Mouse (Mus musculus): ENCODE results near the gene 9330182L06Rik.
A peak's percentile ranks its signal among the peaks of the same experiment; 100 is the strongest.

Gene 9330182L06Rik

GRCm38 (mm10) chr5:9361982-9362661 lies 96.2 kb downstream of the 9330182L06Rik start:
- no peak for DNase-seq (ENCODE audit: low read depth, low spot score)

- no peak for DNase-seq (ENCODE audit: low read depth, low spot score)
These were observed 99.0 kb downstream of the 9330182L06Rik start for GRCm38 (mm10) chr5:9364937-9365336.

GRCm38 (mm10) chr5:9367920-9368692 lies 102.2 kb downstream of the 9330182L06Rik start:
- no peak for DNase-seq (ENCODE audit: low read depth, low spot score)

DNA sequence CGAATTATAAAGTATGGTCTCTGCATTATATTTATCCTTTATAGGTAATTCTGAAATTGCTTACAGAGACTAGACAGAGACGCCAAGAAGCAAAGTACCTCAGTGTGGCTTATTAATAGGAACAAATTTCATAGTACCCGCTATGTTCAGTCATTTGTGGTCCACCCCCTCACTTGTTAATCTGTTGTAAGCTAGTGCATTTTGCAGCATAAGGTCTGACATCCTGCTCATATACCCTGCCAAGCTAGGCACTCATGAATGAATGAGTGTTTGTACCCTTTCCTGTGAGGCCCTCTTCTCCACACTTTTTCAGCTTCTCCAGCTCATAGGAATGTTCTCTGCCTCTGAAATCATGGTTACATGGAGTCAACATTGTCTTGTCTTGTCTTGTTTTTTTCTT lies 105.2 kb downstream of the 9330182L06Rik start:
- DNase-seq (ENCODE audit: low read depth, low spot score): no peak

- DNase-seq (ENCODE audit: low read depth, low spot score): no peak
These were observed 107.4 kb downstream of the 9330182L06Rik start for GRCm38 (mm10) chr5:9373341-9373740.

GRCm38 (mm10) chr5:9389968-9390367 lies 124.0 kb downstream of the 9330182L06Rik start:
- no peak for DNase-seq (ENCODE audit: low read depth, low spot score)

DNA sequence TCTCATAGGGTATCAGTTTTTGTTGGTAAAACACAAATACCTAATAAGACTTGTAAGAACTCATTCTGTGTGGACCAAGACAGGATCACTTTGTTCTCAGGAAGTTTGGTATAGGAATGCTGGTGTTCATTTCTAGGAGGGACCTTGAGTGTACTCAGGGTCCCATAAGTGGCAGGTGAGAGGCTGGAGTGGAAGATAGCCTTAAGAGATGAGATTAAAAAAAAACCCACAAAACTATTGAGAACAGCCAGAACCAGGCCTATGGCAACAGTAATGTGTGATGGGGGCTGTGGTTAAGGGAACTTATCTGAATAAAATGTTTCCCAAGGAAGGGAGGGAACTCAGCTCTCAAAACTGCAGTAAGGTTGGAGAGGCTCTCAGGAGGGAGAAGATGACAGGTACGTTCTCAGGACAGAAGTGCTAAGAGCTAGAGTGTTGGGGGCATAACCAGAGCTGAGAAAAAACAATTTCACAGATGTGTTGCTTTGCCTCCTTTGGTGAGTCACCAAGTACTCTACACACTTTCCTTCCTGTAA lies 126.0 kb downstream of the 9330182L06Rik start:
- DNase-seq (ENCODE audit: low read depth, low spot score): no peak

DNA sequence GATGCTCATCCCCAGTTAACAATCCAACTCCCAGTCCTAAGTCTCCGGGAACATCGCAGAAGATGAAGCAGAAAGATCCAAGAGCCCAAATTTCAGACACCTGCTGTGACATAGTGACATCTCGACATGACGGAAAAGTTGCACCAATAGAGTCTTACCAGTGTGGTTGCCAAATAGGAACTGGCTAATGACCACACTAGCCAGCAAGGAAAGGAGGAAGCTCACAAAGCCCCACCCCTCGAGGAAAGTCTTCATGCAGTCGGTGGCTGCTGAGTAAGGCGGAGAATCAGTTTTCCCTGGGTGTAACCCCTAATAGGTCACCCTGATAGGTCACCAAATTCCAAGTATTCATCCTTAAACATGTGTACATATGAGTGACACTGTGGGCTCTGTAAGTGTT lies 151.2 kb downstream of the 9330182L06Rik start:
- DNase-seq (ENCODE audit: low read depth, low spot score): no peak

DNA sequence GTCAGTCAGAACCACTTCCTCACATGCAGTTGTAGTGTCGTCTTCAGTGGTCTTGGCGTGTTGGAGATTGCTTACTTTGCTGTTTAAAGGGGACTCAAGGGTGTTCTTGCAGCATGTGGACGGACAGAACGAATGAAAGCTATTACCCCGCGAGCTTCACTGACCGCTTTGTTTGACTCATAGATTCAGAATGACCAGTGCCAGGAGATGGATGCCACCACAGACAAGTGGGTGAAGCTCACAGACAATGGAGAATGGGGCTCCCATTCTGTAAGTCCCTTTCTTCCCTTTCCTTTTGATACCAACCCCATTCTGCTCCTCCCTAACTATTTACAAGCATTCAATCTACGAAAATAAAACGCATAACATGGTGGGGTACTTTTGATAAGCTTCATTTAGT lies 151.9 kb downstream of the 9330182L06Rik start:
- DNase-seq (ENCODE audit: low read depth, low spot score): no peak

GRCm38 (mm10) chr5:9419964-9420363 lies 154.0 kb downstream of the 9330182L06Rik start:
- no peak for DNase-seq (ENCODE audit: low read depth, low spot score)

DNA sequence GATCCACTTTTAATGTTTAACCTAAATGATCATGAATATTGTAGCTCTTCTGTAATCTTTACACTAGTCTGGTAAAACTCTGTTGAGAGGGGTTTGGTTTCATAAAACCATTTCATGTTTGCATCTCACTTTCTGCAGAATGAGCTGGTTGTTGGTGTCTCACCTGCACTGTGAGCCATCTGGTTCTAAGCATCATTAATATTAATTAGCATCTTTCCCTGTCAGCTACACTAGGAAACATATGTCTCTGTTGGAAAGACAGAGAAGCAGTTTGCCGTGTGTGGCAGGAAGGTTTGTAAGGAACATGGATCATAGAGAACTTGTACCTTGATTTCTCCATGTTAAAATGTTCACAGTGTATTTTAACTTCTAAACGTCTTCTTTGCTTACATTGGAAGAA lies 158.5 kb downstream of the 9330182L06Rik start:
- no peak for DNase-seq (ENCODE audit: low read depth, low spot score)

GRCm38 (mm10) chr5:9427165-9427564 lies 161.2 kb downstream of the 9330182L06Rik start:
- no peak for DNase-seq (ENCODE audit: low read depth, low spot score)

GRCm38 (mm10) chr5:9427581-9428241 lies 161.8 kb downstream of the 9330182L06Rik start:
- peak; percentile 34 for DNase-seq (ENCODE audit: low read depth, low spot score)

GRCm38 (mm10) chr5:9428728-9429127 lies 162.8 kb downstream of the 9330182L06Rik start:
- no peak for DNase-seq (ENCODE audit: low read depth, low spot score)

DNA sequence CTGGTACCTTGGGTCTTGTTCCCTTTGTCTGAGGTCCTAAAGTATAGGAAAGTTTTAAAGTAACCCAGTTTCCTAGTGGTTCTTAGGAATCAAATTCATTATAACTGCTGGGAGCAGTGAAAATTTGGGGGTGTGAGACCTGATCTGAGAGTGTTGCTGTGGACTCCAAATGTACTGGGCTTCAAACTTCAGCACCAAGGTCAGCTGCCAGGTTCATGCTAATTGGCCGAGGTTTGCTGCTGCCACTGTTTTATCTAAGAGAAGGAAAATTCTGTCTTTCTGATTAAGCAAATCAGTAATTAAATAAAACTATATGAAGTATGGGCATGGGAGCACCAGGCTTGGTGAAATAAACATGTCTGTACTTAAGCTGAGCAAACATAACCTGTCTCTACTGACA lies 180.2 kb downstream of the 9330182L06Rik start:
- DNase-seq (ENCODE audit: low read depth, low spot score): peak; percentile 29

- DNase-seq (ENCODE audit: low read depth, low spot score): no peak
These were observed 183.0 kb downstream of the 9330182L06Rik start for GRCm38 (mm10) chr5:9448931-9449330.

- DNase-seq (ENCODE audit: low read depth, low spot score): no peak
These were observed 183.7 kb downstream of the 9330182L06Rik start for GRCm38 (mm10) chr5:9449570-9449969.

GRCm38 (mm10) chr5:9453298-9453697 lies 187.4 kb downstream of the 9330182L06Rik start:
- DNase-seq (ENCODE audit: low read depth, low spot score): no peak

DNA sequence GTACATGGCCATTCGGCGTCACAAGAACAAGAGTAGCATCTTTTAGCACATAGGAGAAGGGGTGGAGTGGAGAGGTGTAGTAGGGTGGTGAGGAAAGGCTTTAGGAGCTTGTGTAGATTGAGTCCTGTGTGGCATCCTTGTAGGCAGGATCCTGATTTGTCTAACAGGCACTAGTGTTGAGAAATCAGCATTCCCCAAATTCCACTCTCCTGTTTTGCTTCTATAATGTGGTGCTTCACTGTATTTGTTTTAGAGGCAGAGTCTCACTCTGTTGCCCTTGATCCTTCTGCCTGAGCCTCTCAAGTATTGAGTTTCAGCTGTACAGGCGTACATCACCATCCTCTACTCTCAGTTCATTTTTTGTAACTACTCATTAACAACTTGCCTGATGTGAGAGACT lies 211.7 kb downstream of the 9330182L06Rik start:
- DNase-seq (ENCODE audit: low read depth, low spot score): no peak

DNA sequence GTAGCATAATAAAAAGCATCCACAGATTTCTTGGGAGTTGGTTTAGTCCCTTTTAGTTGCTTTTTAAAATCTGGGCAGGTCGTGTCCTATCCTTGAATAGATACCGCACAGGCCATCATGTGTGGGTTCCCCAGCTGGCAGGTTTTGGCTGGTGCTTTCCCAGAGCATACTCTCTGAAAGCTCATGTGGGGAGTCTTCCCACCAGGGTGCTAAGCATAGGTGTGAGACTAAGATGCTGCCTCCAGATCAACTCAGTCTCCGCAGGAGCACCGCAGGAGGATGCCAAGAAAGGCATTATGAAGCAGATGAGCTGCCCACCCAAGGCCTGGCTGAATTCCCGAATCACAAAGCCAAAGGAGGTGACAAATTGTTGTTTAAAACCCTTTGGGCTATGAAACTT lies 229.5 kb downstream of the 9330182L06Rik start:
- DNase-seq (ENCODE audit: low read depth, low spot score): no peak

GRCm38 (mm10) chr5:9497235-9497634 lies 231.3 kb downstream of the 9330182L06Rik start:
- no peak for DNase-seq (ENCODE audit: low read depth, low spot score)

DNA sequence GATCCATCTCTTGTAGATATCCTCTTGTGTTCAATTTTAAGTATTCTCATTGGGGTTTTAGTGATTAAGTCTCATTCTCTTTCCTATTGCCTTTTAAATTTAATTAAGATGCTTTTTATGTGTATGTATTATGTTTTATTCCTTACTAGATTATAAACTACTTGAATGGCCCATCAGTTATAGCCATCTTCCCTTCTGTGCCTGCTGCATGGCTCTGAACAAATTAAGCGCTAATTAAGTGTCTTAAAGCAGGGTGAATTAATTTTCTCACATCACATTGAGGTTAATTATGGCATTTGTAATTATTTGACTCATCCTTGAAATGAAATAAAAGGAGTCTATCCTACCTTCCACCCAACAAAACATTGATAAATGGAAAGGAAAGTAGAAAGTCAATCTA lies 245.1 kb downstream of the 9330182L06Rik start:
- no peak for DNase-seq (ENCODE audit: low read depth, low spot score)
